Mouse (Mus musculus) heart, adult 2 months (tissue): ENCODE data around the gene Naa35.

Source experiments
- CTCF ChIP-seq: fragments of 200-600 bp; IDR thresholded peaks from 2 replicates; pipeline ENCODE4 v1.8.1; 2022; ENCODE audit warnings: antibody characterized with exemption, mild to moderate bottlenecking, moderate library complexity
- POLR2A ChIP-seq: fragments of 200-500 bp; IDR thresholded peaks from 2 replicates; pipeline ENCODE4 v1.6.1; 2011; ENCODE audit warnings: mild to moderate bottlenecking, low read depth, low read length, control low read depth; ENCODE audit not compliant: insufficient read depth

DNA sequence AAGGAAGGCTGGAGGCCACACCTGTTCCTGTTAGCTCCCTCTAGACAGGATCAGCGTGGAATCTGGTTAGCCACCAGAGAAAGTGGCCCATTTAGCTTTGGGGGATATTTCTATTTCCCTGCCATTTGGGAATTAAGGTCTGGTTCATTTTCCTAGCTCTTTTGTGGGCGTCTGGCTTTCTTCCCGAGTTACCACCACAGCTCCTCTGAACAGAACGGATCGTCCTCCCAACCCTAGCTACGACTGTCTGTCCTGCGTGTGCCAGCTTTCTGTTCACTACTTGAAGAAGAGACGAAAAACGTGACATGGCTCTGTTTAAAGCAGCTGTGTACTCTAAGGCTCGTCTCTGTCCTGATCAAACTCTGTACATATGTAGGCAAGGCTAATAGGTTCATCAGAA is 84.9 kb downstream of the Naa35 start:
- TF ChIP-seq CTCF (no peak), POLR2A (no peak)
